Mouse (Mus musculus): ENCODE results near the gene Rasal3. TPM values are rescaled to one million over a fixed set of nuclear protein-coding genes. Genes with fewer than 3 reads are reported as not detected.

The Rasal3 gene
- total RNA-seq, 2 experiments from 2014 or later = 25.7 to 54.4 TPM

GRCm38 (mm10) chr17:32389101-32389659, 14.2 kb downstream of the Rasal3 start, which contains the start of gene Wiz:
TSS of gene Wiz (minus strand) at chr17:32389439.
- ATAC-seq (ENCODE audit: poor library complexity, severe bottlenecking) = peak; percentile 90

DNA sequence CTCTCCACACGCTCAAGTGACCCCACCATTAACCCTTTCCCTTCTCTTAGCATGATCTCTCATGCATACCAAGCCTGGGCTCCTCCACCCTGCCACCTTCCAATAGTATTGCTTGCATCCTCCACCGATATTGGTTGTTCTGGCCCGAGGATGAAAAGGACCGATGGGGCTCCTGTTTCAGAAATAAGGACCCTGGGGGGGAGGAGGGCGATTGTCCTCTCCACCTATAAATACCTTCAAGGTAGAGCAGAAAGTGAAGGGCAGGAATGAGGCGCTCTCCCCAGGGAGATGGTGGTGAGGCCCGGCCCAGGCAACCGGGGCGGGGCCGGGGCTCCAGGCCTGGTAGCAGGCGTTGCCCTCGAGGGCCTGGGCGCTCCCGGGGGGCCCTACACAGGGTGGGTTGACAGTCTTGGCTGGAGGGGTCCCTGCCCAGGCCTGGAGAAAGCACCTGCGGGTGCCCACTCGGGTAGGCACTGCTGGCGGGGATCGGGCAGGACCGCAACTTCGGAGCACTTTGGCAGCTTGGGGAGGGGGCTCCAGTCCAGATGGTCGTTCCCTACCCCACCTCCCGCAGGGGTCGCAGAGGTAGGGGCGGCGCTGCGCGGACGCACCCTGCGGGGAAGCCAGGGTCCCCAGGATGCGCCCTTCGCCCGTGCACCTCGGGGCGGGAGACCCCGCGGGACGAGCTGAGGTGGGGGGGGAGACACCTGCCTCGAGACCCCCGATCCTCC, 14.8 kb downstream of the Rasal3 start:
- ATAC-seq (ENCODE audit: poor library complexity, severe bottlenecking) = no peak

GRCm38 (mm10) chr17:32387986-32388369, 15.4 kb downstream of the Rasal3 start:
- no peak for ATAC-seq (ENCODE audit: poor library complexity, severe bottlenecking)

GRCm38 (mm10) chr17:32386659-32387432, 16.5 kb downstream of the Rasal3 start:
- ATAC-seq (ENCODE audit: poor library complexity, severe bottlenecking) = peak; percentile 33; the same call in 1 of the 2 replicates

DNA sequence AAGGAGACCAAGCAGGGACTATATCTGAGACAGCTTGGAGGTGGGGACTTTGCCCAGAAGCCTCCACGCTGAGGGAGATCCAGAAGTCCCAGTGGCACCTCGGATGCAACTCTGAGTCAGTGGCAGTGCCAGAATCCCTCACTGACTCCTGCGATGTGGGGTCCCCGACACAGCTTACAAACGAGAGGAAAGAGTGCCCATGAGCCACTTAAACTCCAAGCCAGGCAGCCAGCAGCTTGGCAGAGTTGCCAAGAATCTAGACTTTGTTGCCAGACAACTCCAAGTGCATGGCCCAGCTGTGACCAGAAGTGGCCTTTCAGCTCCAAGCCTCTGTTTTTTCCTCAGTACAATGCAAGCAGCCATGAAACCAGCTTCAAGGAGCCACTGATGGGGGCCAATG, 19.7 kb downstream of the Rasal3 start:
- ATAC-seq (ENCODE audit: poor library complexity, severe bottlenecking) = no peak

GRCm38 (mm10) chr17:32382576-32382975, 20.8 kb downstream of the Rasal3 start:
- no peak for ATAC-seq (ENCODE audit: poor library complexity, severe bottlenecking)

DNA sequence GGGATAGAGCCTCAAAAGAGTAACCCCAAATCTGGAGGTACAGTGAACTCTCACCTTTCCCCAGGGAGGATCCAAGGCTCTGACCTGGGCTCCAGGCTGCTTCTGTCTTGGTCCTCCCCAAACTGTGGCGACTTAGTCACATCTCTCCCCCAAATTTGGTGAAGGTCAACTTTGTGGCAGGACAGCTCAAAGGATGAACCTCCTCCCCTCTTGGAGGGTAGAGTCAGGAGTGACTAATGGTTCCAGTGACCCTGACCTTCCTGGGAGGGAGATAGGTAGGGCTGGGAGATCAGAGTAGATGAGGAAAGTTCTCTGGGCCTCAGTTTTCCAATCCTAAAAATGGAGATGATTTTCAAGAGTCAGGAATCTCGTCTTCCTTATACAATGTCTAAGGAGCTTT, 24.6 kb downstream of the Rasal3 start:
- no peak for ATAC-seq (ENCODE audit: poor library complexity, severe bottlenecking)

DNA sequence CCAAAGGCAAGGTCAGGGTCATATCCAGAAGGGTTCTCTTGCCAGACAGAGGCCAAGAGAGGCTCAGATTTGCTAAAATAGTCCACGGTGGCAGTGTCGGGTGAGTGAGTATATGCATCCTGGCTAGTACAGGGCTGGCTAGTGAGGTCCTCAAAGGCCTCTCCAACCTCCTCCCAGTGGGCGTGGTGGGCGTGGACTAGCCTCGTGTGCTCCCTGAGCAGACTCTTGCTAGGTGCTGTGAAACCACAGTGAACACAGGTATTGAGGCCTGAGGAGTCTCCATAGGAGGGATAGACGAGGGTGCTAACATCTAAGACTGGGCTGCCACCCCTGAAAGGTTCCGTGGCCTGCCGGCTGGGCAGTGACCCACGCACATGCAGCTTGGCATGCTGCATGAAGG, 26.2 kb downstream of the Rasal3 start:
- no peak for ATAC-seq (ENCODE audit: poor library complexity, severe bottlenecking)

- no peak for ATAC-seq (ENCODE audit: poor library complexity, severe bottlenecking)
These were observed 26.9 kb downstream of the Rasal3 start for GRCm38 (mm10) chr17:32376475-32376874.

DNA sequence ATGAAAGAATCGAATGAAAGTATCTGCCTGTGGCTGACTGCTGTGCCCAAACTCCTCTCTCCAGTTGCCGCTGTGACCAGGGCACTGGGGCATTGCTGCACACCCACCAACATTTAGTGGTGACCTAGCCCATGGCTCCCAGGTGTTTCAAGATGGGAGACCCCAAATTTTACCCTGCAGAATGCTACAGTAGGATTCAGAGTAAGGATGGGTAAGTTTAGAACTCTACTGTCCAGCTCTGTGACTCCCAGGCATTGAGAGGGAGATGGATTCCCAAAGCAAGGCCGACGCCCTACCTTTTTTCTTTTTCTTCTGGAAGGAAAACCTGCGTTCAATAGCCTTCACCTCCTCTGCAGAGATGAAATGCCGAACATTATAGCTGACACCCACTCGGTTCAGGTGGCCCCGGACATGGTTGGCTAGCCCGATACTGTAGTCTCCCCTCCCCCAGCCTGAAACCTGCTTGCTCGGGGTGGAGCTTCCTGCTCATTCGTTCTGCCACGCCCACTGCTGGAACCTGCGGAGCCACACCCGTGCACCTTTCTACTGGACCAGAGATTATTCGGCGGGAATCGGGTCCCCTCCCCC, 34.3 kb downstream of the Rasal3 start:
- ATAC-seq (ENCODE audit: poor library complexity, severe bottlenecking) = no peak

DNA sequence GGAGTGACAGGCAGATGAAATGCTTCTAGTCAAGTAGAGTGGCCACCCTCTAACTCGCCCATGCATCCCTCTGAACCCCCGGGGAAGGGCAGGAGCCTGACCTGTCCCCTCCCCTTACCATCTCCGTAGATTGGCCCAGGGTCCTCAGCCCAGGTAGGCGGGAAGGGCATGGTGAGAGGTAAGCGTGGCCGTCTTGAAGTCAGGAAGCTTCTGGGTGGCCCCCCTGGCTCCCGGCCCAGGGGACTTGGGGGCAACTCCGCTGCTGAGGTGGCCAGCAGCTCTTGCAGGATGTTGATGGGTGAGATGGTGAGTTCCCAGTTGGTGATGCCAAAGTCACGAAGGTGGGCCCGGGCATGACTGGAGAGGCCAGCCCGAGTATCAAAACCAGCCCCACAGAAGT, 35.7 kb downstream of the Rasal3 start:
- no peak for ATAC-seq (ENCODE audit: poor library complexity, severe bottlenecking)

DNA sequence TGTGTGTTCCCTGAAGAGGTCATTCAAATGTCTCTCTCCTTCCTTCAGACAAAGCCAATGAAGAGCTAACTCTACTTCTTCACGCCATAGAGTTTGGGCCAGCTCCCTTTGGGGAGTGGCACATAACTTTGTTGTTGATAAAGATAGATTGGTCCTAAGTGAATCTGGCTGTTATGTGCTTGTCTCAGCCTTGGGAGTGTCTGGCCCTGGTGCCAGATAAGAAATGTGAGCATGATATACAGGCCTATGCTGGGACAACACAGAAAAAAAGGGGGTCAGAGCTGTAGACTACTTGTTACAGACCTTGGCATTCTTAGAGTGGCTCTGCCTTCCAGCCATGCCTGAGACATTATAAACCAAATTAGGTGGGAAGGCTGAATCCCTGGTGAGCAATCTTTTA, 38.1 kb downstream of the Rasal3 start:
- ATAC-seq (ENCODE audit: poor library complexity, severe bottlenecking) = no peak

GRCm38 (mm10) chr17:32364850-32365249, 38.5 kb downstream of the Rasal3 start:
- ATAC-seq (ENCODE audit: poor library complexity, severe bottlenecking) = no peak

- ATAC-seq (ENCODE audit: poor library complexity, severe bottlenecking) = peak; percentile 99
These were observed 39.1 kb downstream of the Rasal3 start for GRCm38 (mm10) chr17:32364331-32364730.

DNA sequence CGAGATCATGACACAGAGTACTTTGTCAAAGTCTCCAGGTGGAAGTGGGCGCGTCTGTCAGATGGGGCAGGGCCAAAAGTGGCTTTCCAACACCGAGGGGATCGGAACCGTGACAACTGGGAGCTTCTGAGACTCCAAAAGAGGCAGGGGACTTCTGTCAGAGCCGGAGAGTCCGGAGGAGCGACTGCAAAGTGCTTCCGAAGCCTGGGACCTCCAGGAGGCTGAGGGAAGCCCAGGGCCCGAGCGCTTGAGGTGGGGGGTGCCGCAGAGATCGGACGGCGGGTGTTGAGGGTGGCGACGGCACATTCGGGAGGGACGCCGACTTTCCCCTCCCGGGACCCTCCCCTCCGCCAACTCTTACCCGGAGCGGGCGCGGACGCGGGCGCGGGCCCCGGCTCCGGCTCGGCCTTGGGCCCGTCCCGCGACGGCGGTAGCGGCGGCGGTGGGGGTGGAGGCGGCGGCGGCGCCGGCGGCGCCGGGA, 39.5 kb downstream of the Rasal3 start:
- ATAC-seq (ENCODE audit: poor library complexity, severe bottlenecking) = no peak

DNA sequence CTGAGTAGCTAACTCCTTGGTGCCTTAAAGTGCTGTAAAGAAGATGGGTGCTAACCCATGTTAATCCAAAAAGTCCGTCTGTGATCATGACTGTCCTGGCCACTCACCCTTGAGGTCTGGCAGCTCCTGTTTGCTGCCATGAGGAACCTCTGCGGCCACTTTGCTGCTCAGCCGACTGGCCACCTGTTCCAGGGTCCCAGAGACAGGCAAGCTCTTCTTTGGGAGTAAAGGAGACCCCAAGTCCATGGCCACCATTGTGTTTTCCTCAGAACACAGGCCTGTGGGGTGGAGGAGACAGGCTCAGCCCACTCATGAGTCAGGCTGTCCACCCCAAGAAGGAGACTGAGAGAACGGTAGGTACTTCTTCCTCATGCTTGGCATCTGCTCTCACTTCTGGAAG, 40.7 kb downstream of the Rasal3 start:
- no peak for ATAC-seq (ENCODE audit: poor library complexity, severe bottlenecking)

DNA sequence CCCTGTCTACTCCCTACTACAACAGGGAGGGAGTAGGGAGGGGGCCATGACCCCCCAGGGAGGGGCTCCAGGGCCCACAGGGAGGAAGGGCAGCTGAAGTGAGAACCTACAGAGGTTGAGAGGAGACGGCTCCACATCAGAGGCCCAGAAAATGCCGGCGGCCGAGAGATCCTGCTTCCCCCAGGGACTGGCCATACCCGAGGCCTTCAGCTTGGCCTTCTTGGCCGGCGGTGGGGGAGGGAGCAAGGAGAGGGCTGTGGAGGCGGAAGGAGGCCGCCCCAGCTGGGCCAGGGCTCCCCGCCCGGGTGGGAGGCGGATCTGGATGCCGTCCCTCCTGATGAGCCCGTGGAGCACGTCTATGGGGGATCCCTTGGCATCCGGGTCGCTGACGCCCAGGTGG, 43.5 kb downstream of the Rasal3 start:
- ATAC-seq (ENCODE audit: poor library complexity, severe bottlenecking) = no peak

DNA sequence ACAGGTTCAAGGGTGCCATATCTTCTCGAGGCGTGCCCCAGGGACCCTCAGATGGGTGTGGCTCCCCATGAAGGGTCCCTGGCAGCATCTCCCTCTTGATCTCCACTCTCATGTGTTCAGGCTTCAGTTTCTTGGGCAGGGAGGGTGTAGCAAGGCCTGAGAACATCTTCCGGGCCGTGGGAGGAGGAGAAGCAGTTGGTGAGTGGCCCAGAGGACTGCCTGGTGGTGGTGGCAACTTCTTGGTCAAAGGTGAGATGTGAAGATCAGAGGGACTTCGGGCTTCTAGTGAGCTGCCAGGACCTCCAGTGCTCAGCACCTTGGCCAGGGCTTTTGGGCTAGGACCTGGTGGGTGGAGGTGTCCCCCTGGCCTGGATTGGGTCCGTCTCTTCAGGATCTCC, 44.4 kb downstream of the Rasal3 start:
- no peak for ATAC-seq (ENCODE audit: poor library complexity, severe bottlenecking)

- no peak for ATAC-seq (ENCODE audit: poor library complexity, severe bottlenecking)
These were observed 45.0 kb downstream of the Rasal3 start for GRCm38 (mm10) chr17:32358192-32358942.

Data from megakaryocyte, adult 5-6 weeks (primary cell).